In genomic region chr11:58954420-58955142, GRCm38 (mm10) we compare ENCODE assay signal across 8 mouse cellular contexts. TPM values are rescaled to one million over a fixed set of nuclear protein-coding genes. Genes with fewer than 3 reads are reported as not detected.
A peak's percentile ranks its signal among the peaks of the same experiment; 100 is the strongest.
DNase-seq lines count a peak whose midpoint lies in the region; ATAC-seq lines count a peak whose summit lies in the region.

TSS of gene Hist3h2a (plus strand) at chr11:58954685.
TSS of gene Trim17 (plus strand) at chr11:58954685.

- peaks cover 58% of the 10 kb centered on the region for H3K4me1 ChIP-seq in hindbrain, embryonic 14.5 days (replicated peaks; ENCODE audit: control insufficient read depth, insufficient read depth, low read length)

- DNase-seq in R1 (ENCODE audit: low read depth, low spot score), result peak; percentile 98
- DNase-seq in cerebellum, postnatal 25 days, result peak; percentile 88 to 90
- DNase-seq in frontal cortex, postnatal 25 days (ENCODE audit: low spot score in 2 of 2), result peak; percentile 77
- peak; percentile 99 for DNase-seq in hindbrain, embryonic 14.5 days (ENCODE audit: low spot score)
- DNase-seq in layer of hippocampus, postnatal 36 days, result peak; percentile 83 to 84
- DNase-seq in lung, postnatal 36 days, result peak; percentile 97
- peak; percentile 99 for DNase-seq in retina, postnatal 1 day
- DNase-seq in urinary bladder, adult 18-20 months (ENCODE audit: low spot score in 2 of 2), result peak; percentile 71 to 82

- no peaks in the 10 kb centered on the region for H3K27me3 ChIP-seq in hindbrain, embryonic 14.5 days (ENCODE audit: control insufficient read depth, insufficient read depth, low read length)

- peak; percentile 91 for ATAC-seq in hindbrain, embryonic 14.5 days (ENCODE audit: low FRiP score)

- no peaks in the 10 kb centered on the region for H3K9me3 ChIP-seq in hindbrain, embryonic 14.5 days (ENCODE audit: control insufficient read depth, low read length)

- H3K9ac ChIP-seq in hindbrain, embryonic 14.5 days, result peak within 1 kb of the TSS; percentile 97

- peak within 1 kb of the TSS; percentile 100 for H3K27ac ChIP-seq in hindbrain, embryonic 14.5 days

- under 1% methylated on average over 49 of the region's 49 CpGs for WGBS in hindbrain, embryonic 14.5 days

- peak within 1 kb of the TSS; percentile 77 for H3K4me3 ChIP-seq in hindbrain, embryonic 14.5 days (replicated peaks; ENCODE audit: low read length)

- peaks cover 2% of the 10 kb centered on the region; the same call in 1 of the 2 replicates for H3K36me3 ChIP-seq in hindbrain, embryonic 14.5 days (replicated peaks; ENCODE audit: control insufficient read depth, insufficient read depth)

- peak within 1 kb of the TSS; percentile 95 for H3K4me2 ChIP-seq in hindbrain, embryonic 14.5 days (replicated peaks)

RNA-seq across cellular contexts. Expression of gene Hist3h2a, which starts in this region (rescaled TPM):
- 86.9 and 94.9 TPM in 2 replicates for polyA plus RNA-seq in hindbrain, embryonic 14.5 days (2014; fragmentation: Nextera tagmentation; extraction: Ambion mirVana)
- total RNA-seq in layer of hippocampus, postnatal 36 days (2021), result 10 to 100 TPM; 73.2 to 83.2 TPM

RNA-seq across cellular contexts. Expression of gene Trim17, which starts in this region (rescaled TPM):
- 0.76 and 1.1 TPM in 2 replicates for polyA plus RNA-seq in hindbrain, embryonic 14.5 days (2014; fragmentation: Nextera tagmentation; extraction: Ambion mirVana)
- total RNA-seq in layer of hippocampus, postnatal 36 days (2021), result 1 to 10 TPM; 5.6 to 6.2 TPM

Comparison
In these comparisons a context has a peak if more than half of its experiments do, and no peak if none do; other contexts are left out.
1. Peak in every context shown above with its lines: DNase-seq, ATAC-seq, H3K4me3 ChIP-seq and H3K27ac ChIP-seq.